Mouse (Mus musculus) olfactory bulb, adult 2 months (tissue): ENCODE results near the gene Moap1.

Experiments used
- CTCF ChIP-seq: fragments of 200-500 bp; IDR thresholded peaks from 2 replicates; pipeline ENCODE4 v1.5.1; 2012; ENCODE audit warnings: low read depth, mild to moderate bottlenecking, low read length, moderate library complexity; ENCODE audit not compliant: insufficient read depth
- POLR2A ChIP-seq: fragments of 200-500 bp; IDR thresholded peaks from 2 replicates; pipeline ENCODE4 v1.6.1; 2012; ENCODE audit warnings: mild to moderate bottlenecking, low read depth, low read length, moderate library complexity; ENCODE audit not compliant: insufficient read depth

- TF ChIP-seq CTCF (no peak), POLR2A (no peak)
Measured at GRCm38 (mm10) chr12:102709896-102710295, 33.6 kb downstream of the Moap1 start.
